In the genomic region with DNA sequence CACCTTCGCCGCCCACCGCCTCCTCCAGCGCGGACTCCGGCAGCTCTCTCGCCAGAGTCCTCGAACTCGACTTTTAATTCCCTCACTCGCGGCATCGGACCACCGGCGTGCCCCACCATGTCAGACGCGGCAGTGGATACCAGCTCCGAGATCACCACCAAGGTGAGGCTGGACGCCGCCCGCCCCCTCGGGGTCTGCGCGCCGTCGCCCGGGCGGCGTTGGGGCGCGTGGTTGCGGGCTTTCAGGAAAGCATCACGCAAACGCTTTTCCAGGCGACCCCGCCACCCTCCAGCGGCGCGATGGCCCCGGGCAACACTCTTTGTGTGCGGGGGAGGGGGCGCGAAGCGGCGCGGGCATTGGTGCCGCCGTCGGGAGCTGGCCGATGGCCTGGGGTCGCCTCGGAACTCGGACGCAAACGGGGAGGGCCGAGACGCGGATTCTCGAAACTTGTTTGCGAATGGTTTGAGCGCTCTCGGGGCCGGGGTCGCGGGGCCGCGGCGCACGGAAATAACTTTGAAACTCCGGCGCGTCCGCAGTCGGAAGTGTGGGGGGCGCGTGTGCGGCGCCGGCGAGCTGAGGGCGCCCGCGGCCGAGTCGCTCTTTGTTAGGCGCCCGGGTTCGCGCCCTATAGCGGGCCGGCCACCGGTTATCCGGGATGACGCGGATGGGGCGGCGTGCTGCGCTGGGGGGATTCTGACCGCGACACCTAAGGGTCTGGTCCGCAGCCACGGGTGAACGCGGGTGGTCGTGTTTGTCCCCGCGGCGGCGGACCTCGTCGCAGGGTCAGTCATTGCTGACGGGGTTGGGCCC, we compare ENCODE assay signal across 8 mouse cellular contexts. TPM values are rescaled to one million over a fixed set of nuclear protein-coding genes. Genes with fewer than 3 reads are reported as not detected.
DNase-seq lines count a peak whose midpoint lies in the region; ATAC-seq and TF ChIP-seq lines count a peak whose summit lies in the region.

No protein-coding gene starts in this region.

- no peak for TF ChIP-seq CTCF in cortical plate, adult 2 months (IDR thresholded peaks at IDR 0.05; ENCODE audit: extremely low read depth, insufficient read depth, low read length)

- H3K27me3 ChIP-seq in megakaryocyte, embryonic 14.5 days (replicated peaks): no peaks in the 10 kb centered on the region
- H3K27me3 ChIP-seq in heart, embryonic 13.5 days (replicated peaks): no peaks in the 10 kb centered on the region

- H3K27ac ChIP-seq in cortical plate, adult 2 months (ENCODE audit: insufficient read depth, low read length): peak overlapping the region; percentile 68
- H3K27ac ChIP-seq in heart, embryonic 13.5 days (replicated peaks): peak overlapping the region; percentile 100

- H3K4me3 ChIP-seq in megakaryocyte, embryonic 14.5 days (replicated peaks): peak overlapping the region; percentile 99
- peak overlapping the region; percentile 68 for H3K4me3 ChIP-seq in cortical plate, adult 2 months (ENCODE audit: insufficient read depth, low read length)
- peak overlapping the region; percentile 99 for H3K4me3 ChIP-seq in heart, embryonic 13.5 days

- WGBS in heart, embryonic 13.5 days: under 1% methylated on average over 111 of the region's 111 CpGs

- peaks cover 24% of the 10 kb centered on the region for H3K36me3 ChIP-seq in megakaryocyte, embryonic 14.5 days (replicated peaks; ENCODE audit: low read length)
- peaks cover 22% of the 10 kb centered on the region for H3K36me3 ChIP-seq in heart, embryonic 13.5 days

- no peaks in the 10 kb centered on the region for H3K9me3 ChIP-seq in megakaryocyte, embryonic 14.5 days
- no peaks in the 10 kb centered on the region for H3K9me3 ChIP-seq in heart, embryonic 13.5 days

- peak overlapping the region; percentile 94 for H3K4me2 ChIP-seq in heart, embryonic 13.5 days

- no peak for ATAC-seq in megakaryocyte, adult 5-6 weeks (ENCODE audit: poor library complexity, severe bottlenecking)
- no peak for ATAC-seq in heart, embryonic 13.5 days (ENCODE audit: extremely low read depth, insufficient number of reproducible peaks, low FRiP score, low TSS enrichment)

- DNase-seq in kidney, postnatal 10 days: peak; percentile 71
- peak; percentile 21 for DNase-seq in lung, postnatal 25 days (ENCODE audit: low spot score)
- DNase-seq in spleen, postnatal 4 days (ENCODE audit: low spot score in 2 of 2): peak; percentile 52 to 80
- DNase-seq in c-Kit-positive CD71-positive TER-119-positive erythroid progenitor cells, embryonic 14.5 days (ENCODE audit: low spot score): no peak

- H3K4me1 ChIP-seq in megakaryocyte, embryonic 14.5 days: peaks cover 63% of the 10 kb centered on the region
- peaks cover 1% of the 10 kb centered on the region; the same call in 1 of the 2 replicates for H3K4me1 ChIP-seq in cortical plate, adult 2 months (ENCODE audit: control insufficient read depth, insufficient read depth, low read length)
- H3K4me1 ChIP-seq in heart, embryonic 13.5 days: peaks cover 50% of the 10 kb centered on the region

- no peak for TF ChIP-seq POLR2A in cortical plate, adult 2 months (IDR thresholded peaks at IDR 0.05; ENCODE audit: extremely low read depth, insufficient read depth, low read length)

- H3K9ac ChIP-seq in heart, embryonic 13.5 days: peak overlapping the region; percentile 100

RNA-seq across cellular contexts. Expression of gene Ptma, which starts 0.5 kb away (rescaled TPM):
- polyA plus RNA-seq in megakaryocyte, embryonic 14.5 days (2012; ENCODE audit: insufficient read depth, low replicate concordance): 6,261 and 14,151 TPM in 2 replicates
- total RNA-seq in megakaryocyte, adult 5-6 weeks (2015): 3,234 and 3,618 TPM in 2 replicates
- 4,288 and 4,305 TPM in 2 replicates for total RNA-seq in megakaryocyte, adult 5-6 weeks (2017)
- 548 and 595 TPM in 2 replicates for polyA plus RNA-seq in cortical plate, adult 2 months (2012; rRNA removed)
- polyA plus RNA-seq in heart, embryonic 13.5 days (2015; fragmentation: Nextera tagmentation; extraction: Ambion mirVana): 929 and 934 TPM in 2 replicates

RNA-seq across cellular contexts. Expression of gene Pde6d, which starts 55.4 kb away (rescaled TPM):
- 24.8 and 45.8 TPM in 2 replicates for polyA plus RNA-seq in megakaryocyte, embryonic 14.5 days (2012; ENCODE audit: insufficient read depth, low replicate concordance)
- 33.6 and 38.8 TPM in 2 replicates for total RNA-seq in megakaryocyte, adult 5-6 weeks (2015)
- total RNA-seq in megakaryocyte, adult 5-6 weeks (2017): 14.3 and 17.2 TPM in 2 replicates
- 72.4 and 74.9 TPM in 2 replicates for polyA plus RNA-seq in cortical plate, adult 2 months (2012; rRNA removed)
- polyA plus RNA-seq in heart, embryonic 13.5 days (2015; fragmentation: Nextera tagmentation; extraction: Ambion mirVana): 60.4 and 66.9 TPM in 2 replicates

RNA-seq across cellular contexts. Expression of gene Cops7b, which starts 55.7 kb away (rescaled TPM):
- polyA plus RNA-seq in megakaryocyte, embryonic 14.5 days (2012; ENCODE audit: insufficient read depth, low replicate concordance): 16.3 and 36.3 TPM in 2 replicates
- total RNA-seq in megakaryocyte, adult 5-6 weeks (2015): 5.8 and 6.8 TPM in 2 replicates
- 11.8 and 30.3 TPM in 2 replicates for total RNA-seq in megakaryocyte, adult 5-6 weeks (2017)
- polyA plus RNA-seq in cortical plate, adult 2 months (2012; rRNA removed): 36.5 and 38.7 TPM in 2 replicates
- 26.9 and 28.2 TPM in 2 replicates for polyA plus RNA-seq in heart, embryonic 13.5 days (2015; fragmentation: Nextera tagmentation; extraction: Ambion mirVana)
